Mouse (Mus musculus) myocyte (in vitro differentiated cells): ENCODE measurements around the gene Wdr72.

Experiments used
- CEBPB ChIP-seq: IDR thresholded peaks from 2 replicates; pipeline ENCODE4 v1.6.1; 2011; ENCODE audit warnings: mild to moderate bottlenecking, moderate library complexity; ENCODE audit not compliant: poor library complexity, insufficient read depth, severe bottlenecking
- E2F4 ChIP-seq: IDR thresholded peaks from one replicate; pipeline ENCODE4 v1.6.1; 2011; ENCODE audit warnings: mild to moderate bottlenecking, control low read depth, moderate library complexity; ENCODE audit not compliant: insufficient read depth
- MAX ChIP-seq: IDR thresholded peaks from one replicate; pipeline ENCODE4 v1.6.1; 2011; ENCODE audit warnings: low read depth, mild to moderate bottlenecking, control low read depth
- MYOD1 ChIP-seq, 3 experiments: IDR thresholded peaks; one replicate each; pipeline ENCODE4 v1.6.1; 2011; ENCODE audit warnings: control low read depth in 2 of 3, low read depth in 2 of 3, mild to moderate bottlenecking in 2 of 3, moderate library complexity in 1 of 3; ENCODE audit not compliant: insufficient read length in 2 of 3, control insufficient read depth in 1 of 3
- MYOG ChIP-seq, 3 experiments: IDR thresholded peaks; one replicate each; pipeline ENCODE4 v1.6.1; 2011; ENCODE audit warnings: control low read depth in 2 of 3, low read depth in 2 of 3, mild to moderate bottlenecking in 2 of 3; ENCODE audit not compliant: insufficient read length in 2 of 3, control insufficient read depth in 1 of 3, insufficient read depth in 1 of 3
- POLR2A ChIP-seq: IDR thresholded peaks from one replicate; pipeline ENCODE4 v1.6.1; 2011; ENCODE audit warnings: low read depth, mild to moderate bottlenecking, control low read depth, moderate library complexity; ENCODE audit not compliant: insufficient read length
- POLR2AphosphoS2 ChIP-seq: IDR thresholded peaks from one replicate; pipeline ENCODE4 v1.6.1; 2011; ENCODE audit warnings: low read depth, control low read depth; ENCODE audit not compliant: insufficient read length
- REST ChIP-seq: IDR thresholded peaks from one replicate; pipeline ENCODE4 v1.6.1; 2011; ENCODE audit warnings: mild to moderate bottlenecking, control low read depth, moderate library complexity; ENCODE audit not compliant: insufficient read depth, insufficient read length
- TCF12 ChIP-seq: IDR thresholded peaks from one replicate; pipeline ENCODE4 v1.6.1; 2011; ENCODE audit warnings: mild to moderate bottlenecking, control low read depth; ENCODE audit not compliant: poor library complexity, insufficient read depth, severe bottlenecking
- USF1 ChIP-seq: IDR thresholded peaks from one replicate; pipeline ENCODE4 v1.6.1; 2011; ENCODE audit warnings: low read depth, mild to moderate bottlenecking, control low read depth, moderate library complexity

- TF ChIP-seq POLR2A (no peak), MYOD1 (IDR thresholded peaks at IDR 0.05; ENCODE audit: control insufficient read depth in 1 of 3, insufficient read length in 2 of 3, low read depth in 2 of 3) (no peak), USF1 (no peak), TCF12 (no peak), E2F4 (no peak), REST (no peak), CEBPB (no peak), MAX (no peak), POLR2AphosphoS2 (no peak), MYOG (IDR thresholded peaks at IDR 0.05; ENCODE audit: control insufficient read depth in 1 of 3, insufficient read depth in 1 of 3, insufficient read length in 2 of 3, low read depth in 2 of 3) (no peak)
These were observed 218.7 kb downstream of the Wdr72 start for GRCm38 (mm10) chr9:74328821-74329220.
